Mouse (Mus musculus) mesoderm, embryonic 11.5 days (tissue): ENCODE measurements at regions not wholly inside any gene's neighbourhood (a gene's known extent, or its start where the extent isn't known, plus 50 kb on each side); places are given as distances from the start of the nearest gene placed in this dataset.
"Not testable (repeated sequence)": the region's sequence is repeated elsewhere in the genome, so short reads cannot be mapped to it uniquely, and the experiment has no call there.

Source experiments
- DNase-seq: peaks from one replicate; pipeline ENCODE4 v3.0.0-alpha.2; 2012; ENCODE audit warnings: low read depth, low spot score

DNA sequence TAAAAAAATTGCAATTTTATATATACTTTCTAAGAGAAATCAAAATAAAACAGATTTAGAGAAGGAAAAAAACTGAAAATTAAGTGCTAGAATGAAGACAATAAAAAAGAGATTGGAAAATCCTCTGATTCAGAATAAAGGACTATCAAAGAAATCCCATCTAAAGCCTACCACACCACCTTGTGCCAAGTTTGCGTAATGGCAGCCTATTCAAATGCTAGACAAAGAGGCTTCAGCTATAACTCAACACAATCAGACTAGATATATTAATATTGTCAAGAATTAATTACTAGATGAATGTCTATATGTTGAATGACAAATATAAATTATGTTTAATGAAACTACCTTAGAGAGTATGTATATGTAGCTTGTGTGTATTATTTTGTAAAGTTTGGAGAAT lies 221.9 kb upstream of the Ascc3 start:
- DNase-seq, result peak; percentile 15

DNA sequence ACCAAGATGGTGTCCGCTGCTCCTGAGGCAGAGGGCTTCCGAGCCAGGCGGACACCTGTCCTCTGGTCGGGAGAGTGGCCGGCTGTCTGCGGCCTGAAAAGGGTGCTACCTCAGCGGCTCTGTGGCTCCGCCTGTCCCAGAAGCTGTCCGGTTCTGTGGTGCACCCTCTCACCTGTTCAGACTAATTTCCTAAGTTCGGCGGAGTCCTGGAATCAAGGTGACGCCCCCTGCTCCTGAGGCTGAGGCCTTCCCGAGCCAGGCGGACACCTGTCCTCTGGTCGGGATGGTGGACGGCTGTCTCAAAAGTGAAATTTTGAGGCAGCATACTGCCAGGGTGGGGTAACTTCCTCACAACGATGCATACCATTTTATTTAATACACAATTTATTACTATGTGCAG lies 199.9 kb upstream of the Ascc3 start:
- DNase-seq, result not testable (repeated sequence)
